Mouse (Mus musculus): ENCODE measurements around the gene Prkcg.

Prkcg gene

DNA sequence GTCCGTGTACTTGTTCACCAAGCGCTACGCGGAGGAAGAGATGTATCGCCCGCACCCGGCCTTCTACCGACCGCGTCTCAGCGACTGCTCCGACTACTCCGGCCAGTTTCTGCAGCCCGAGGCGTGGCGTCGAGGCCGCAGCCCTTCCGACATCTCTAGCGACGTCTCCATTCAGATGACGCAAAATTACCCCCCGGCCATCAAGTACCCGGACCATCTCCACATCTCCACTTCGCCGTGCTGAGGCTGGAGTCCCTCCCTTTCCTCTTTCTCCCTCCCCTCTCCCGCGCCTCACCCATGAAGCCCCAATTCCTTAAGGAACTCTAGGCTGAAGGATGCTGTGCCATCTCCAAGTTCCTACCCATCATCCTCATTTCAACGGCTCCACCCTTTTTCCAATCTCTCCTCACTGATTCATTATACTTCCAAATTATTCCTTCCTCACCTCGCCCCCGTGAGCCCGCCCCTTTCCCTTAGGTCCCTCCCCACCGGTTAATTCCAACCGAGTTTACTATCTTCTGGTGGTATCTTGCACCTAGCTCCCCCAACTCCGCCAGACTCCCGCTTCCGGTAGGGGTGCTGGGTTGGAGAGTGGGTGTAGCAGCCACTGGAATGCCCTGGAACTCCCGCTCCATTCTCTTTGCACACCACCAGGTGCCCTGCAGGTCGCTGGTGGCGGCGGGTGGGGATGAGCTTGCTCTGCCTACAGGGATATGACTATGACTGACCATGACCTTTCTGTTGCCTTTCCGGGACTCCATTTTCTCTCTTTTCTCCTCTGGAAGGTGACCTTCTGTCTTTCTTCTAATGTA lies 77.9 kb downstream of the Prkcg start:
- no peak for DNase-seq (ENCODE audit: low spot score)

DNA sequence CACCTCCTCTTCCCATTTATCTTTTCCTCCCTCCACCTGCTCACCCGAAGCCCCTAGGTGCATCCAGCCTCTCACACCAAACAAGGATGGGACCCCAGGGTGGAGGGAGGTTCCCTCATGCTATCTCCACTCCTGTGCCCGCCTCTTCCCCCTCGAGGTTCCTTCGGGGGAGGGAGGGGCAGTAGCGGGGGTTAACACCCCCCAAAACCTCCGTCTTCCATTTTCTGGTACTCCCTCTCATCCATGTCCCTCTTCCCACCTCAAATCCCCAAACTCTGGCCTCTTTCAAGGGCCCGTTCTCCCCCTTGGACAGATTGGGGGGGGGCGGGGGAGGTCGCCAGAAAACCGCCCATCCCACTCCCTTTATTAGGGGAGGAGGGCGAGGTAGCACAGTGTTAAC lies 78.6 kb downstream of the Prkcg start:
- DNase-seq (ENCODE audit: low spot score), result no peak

DNA sequence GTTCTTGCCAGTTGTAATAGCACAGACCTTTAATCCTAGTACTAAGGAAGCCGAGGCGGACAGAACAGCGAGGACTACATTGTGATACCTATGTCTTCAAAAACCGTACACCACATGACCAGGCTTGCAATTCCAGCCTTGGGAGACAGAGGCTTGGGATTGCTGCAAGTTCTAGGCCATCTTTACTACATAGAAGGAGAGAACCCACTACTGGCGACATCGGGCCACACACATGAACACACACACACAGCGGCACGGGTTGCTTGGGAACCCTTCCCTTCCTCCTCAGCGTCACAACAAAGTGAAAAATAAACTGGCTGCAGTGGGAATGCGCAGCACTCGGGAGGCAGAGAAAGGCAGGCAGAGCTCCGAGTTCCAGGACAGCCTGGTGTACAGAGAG lies 79.3 kb downstream of the Prkcg start:
- no peak for DNase-seq (ENCODE audit: low spot score)

DNA sequence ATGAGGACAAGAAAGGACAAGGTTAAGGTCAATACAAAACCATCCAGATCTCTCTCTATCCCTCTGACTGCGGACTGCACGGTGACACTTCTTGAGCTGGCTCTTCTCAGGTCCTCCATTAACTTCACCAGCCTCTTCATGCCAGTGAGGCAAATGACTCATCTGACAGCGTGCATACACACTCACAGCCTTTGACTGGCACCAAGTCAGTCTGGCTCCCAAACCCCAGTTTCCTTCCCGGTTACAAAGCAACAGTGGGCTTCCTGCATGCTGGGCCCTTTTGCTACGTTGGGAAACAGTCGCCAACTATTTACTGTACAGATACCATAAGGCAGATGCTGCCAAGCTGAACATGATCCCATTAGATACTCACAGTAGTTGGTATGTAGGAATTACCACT lies 80.2 kb downstream of the Prkcg start:
- no peak for DNase-seq (ENCODE audit: low spot score)

DNA sequence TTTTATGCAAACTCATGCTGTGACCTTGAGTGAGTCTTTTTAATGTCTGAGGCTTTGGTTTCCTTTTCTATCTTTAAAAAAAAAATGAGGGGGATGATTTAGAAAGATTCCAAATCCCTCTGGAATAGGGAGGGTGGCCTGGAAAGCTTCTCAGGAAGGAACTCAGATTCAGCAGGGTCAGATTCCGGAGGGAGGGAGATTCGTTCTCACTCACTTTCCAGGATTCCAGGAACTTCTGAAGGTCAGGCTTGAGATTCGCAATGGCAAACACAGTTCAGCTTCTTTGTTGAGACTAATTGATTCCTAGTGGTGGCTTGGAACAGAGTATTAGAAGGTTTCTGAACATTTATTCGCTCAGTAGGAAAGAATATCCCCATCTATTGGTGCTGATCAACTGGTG lies 81.4 kb downstream of the Prkcg start:
- no peak for DNase-seq (ENCODE audit: low spot score)

DNA sequence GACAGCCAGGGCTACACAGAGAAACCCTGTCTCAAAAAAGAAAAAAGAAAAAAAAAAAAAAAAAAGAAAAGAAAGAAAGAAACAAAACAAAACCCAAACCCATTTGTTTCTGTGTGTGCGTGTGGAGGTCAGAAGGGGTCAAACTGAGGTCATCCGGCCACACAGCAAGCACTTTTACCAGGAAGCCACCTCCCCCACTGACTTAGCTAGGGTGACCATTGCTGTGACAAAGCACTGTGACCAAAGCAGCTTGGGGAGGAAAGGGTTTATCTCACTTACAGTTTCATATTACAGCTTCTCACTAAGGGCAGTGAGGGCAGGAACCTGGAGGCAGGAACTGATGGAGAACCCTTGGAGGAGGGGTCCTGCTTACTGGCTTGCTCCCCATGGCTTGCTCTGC lies 83.4 kb downstream of the Prkcg start:
- DNase-seq (ENCODE audit: low spot score), result no peak

DNA sequence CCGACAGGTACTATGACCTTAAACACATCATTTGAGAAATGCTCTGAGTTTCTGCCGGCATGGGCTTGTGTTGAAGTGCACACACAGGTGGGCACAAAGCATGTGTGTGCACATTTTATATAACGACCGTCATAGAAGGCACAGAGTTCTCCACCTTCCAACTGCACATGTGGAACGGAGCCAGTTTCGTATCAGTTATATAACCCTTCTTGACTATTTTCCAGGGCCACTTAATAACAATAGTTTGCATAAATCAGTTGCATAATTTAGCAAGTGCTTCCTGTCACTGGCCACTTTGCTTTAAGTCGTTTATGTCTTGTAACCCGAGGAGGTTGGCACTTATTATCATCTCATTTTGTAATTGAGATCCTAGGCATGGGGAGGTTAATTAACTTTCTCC lies 84.8 kb downstream of the Prkcg start:
- no peak for DNase-seq (ENCODE audit: low spot score)

DNA sequence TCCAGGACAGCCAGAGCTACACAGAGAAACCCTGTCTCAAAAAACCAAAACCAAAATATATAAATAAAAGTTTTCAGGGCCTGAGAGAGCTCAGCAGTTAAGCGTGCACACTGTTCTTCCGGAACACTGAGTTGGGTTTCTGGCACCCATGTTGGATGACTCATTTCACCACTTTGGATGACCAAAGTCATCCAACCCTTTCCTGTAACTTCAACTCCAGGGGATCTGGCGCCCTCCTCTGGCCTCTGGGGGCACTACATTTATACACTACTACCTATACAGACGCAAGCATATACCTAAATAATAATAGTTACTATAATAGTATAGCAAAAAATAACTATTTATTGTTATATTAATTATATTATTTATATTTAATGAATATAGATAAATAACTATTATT lies 87.9 kb downstream of the Prkcg start:
- no peak for DNase-seq (ENCODE audit: low spot score)

Measured in ovary, postnatal 10 days (tissue).